Mouse (Mus musculus): ENCODE results near the gene Acoxl. TPM values are rescaled to one million over a fixed set of nuclear protein-coding genes. Genes with fewer than 3 reads are reported as not detected.
A peak's percentile ranks its signal among the peaks of the same experiment; 100 is the strongest.

Acoxl gene
- polyA plus RNA-seq, 1 experiment from 2014 or later, result not detected

DNA sequence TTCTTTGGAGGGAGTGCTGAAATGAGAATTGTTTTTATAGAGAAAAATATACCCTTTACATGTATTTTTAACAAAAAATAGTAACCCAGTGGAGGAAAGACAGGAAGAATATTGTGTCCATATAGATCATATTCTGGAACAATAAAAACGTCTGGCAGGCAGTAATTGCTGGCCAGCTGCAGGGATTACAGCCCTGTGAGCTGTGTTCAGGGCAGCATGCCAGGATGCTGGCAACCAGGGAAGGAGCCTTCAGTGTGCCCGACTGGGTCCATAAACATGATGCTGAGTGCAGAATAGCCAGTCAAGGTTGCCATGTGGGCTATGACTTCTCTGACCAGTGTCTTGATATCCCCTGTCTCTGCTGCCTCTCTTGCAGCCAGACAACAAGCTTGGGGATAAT is 122.5 kb downstream of the Acoxl start:
- no peaks in the 10 kb centered on the region for H3K36me3 ChIP-seq (ENCODE audit: control insufficient read depth, insufficient read depth)
- 0 out of 2 replicates have a peak overlapping the region, but pooled peaks have one; percentile 8 for H3K9ac ChIP-seq (replicated peaks; ENCODE audit: low read depth, low read length)
- WGBS, result 3% methylated on average over 2 of the region's 2 CpGs
- ATAC-seq, result peak; percentile 62; the same call in 1 of the 2 replicates
- H3K4me3 ChIP-seq (replicated peaks; ENCODE audit: low read length), result no peak overlapping the region
- H3K4me2 ChIP-seq (ENCODE audit: low read length), result no peak overlapping the region
- peak overlapping the region; percentile 30; the same call in 1 of the 2 replicates for H3K27ac ChIP-seq (ENCODE audit: low read length)
- H3K4me1 ChIP-seq (replicated peaks; ENCODE audit: control insufficient read depth, insufficient read depth, low read length), result peaks cover 11% of the 10 kb centered on the region
- no peaks in the 10 kb centered on the region for H3K27me3 ChIP-seq (replicated peaks; ENCODE audit: control insufficient read depth, insufficient read depth, low read length)
- no peaks in the 10 kb centered on the region for H3K9me3 ChIP-seq (ENCODE audit: control insufficient read depth, low read length)

DNA sequence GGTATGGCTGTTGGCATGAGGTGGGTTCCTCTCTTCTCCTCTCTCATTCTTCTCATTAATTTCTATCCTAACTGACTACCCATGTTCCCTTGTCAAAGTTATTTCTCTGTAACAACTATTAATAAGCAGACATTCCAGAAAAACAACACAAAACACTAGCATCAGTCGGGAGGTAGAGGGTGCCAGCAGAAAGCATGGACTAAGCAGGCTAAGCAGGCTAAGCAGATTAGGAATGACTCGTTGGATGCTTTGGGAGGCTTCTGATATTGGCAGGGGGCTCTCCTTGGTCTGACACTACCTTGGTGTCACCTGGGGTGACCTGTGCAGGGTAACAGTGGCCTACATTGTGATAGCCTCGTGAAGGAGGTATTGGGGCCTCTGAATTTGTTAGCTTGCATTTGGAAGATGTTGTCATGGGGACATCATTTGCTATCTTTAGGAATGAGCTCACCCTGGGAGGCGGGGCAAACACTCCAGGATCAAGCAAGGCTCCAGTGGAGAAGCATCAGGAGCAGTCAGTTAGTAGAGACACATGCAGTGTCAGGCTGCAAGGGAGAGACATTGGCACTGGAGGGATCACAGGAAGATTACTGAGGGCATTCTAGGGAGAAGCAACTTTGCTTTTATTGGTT is 123.2 kb downstream of the Acoxl start:
- WGBS, result 36% methylated on average over 4 of the region's 4 CpGs
- no peak overlapping the region for H3K27ac ChIP-seq (ENCODE audit: low read length)
- H3K9ac ChIP-seq (replicated peaks; ENCODE audit: low read depth, low read length), result no peak overlapping the region

DNA sequence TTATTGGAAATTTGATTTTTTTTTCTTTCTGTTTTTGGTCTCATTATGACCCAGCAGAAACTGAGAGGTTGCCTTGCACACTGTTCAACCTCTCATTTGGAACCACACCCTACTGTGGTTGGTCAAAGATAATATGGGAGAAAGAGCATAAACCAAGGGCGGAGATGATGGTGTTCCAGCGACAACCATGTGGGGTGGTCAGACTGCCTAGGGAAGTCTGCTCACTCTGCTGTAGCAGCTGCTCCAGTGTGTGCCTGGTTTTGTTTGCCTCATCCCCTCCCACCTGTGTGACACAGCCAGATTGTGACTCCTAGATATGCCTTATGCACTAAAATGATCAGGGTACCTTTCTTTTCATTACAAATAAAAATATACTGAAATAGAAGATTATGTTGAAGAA is 130.3 kb downstream of the Acoxl start:
- Histone ChIP-seq H3K9me3 (ENCODE audit: control insufficient read depth, low read length) (no peaks in the 10 kb centered on the region), H3K27me3 (replicated peaks; ENCODE audit: control insufficient read depth, insufficient read depth, low read length) (no peaks in the 10 kb centered on the region), H3K27ac (ENCODE audit: low read length) (no peak overlapping the region), H3K4me2 (ENCODE audit: low read length) (no peak overlapping the region), H3K4me3 (replicated peaks; ENCODE audit: low read length) (no peak overlapping the region), H3K9ac (replicated peaks; ENCODE audit: low read depth, low read length) (no peak overlapping the region), H3K4me1 (replicated peaks; ENCODE audit: control insufficient read depth, insufficient read depth, low read length) (no peaks in the 10 kb centered on the region), H3K36me3 (ENCODE audit: control insufficient read depth, insufficient read depth) (no peaks in the 10 kb centered on the region)
- WGBS, result 98% methylated on average over 2 of the region's 2 CpGs
- no peak for ATAC-seq

More for the DNA sequence above, 123.2 kb downstream of the Acoxl start:
- Histone ChIP-seq H3K4me3 (replicated peaks; ENCODE audit: low read length) (no peak overlapping the region), H3K4me1 (replicated peaks; ENCODE audit: control insufficient read depth, insufficient read depth, low read length) (peaks cover 11% of the 10 kb centered on the region), H3K9me3 (ENCODE audit: control insufficient read depth, low read length) (no peaks in the 10 kb centered on the region), H3K36me3 (ENCODE audit: control insufficient read depth, insufficient read depth) (no peaks in the 10 kb centered on the region), H3K27me3 (replicated peaks; ENCODE audit: control insufficient read depth, insufficient read depth, low read length) (no peaks in the 10 kb centered on the region), H3K4me2 (ENCODE audit: low read length) (no peak overlapping the region)
- ATAC-seq, result no peak

GRCm38 (mm10) chr2:127976276-127976675 is 137.6 kb downstream of the Acoxl start:
- Histone ChIP-seq H3K9me3 (ENCODE audit: control insufficient read depth, low read length) (no peaks in the 10 kb centered on the region), H3K4me3 (replicated peaks; ENCODE audit: low read length) (no peak overlapping the region), H3K36me3 (ENCODE audit: control insufficient read depth, insufficient read depth) (no peaks in the 10 kb centered on the region), H3K9ac (replicated peaks; ENCODE audit: low read depth, low read length) (no peak overlapping the region), H3K27me3 (replicated peaks; ENCODE audit: control insufficient read depth, insufficient read depth, low read length) (no peaks in the 10 kb centered on the region), H3K27ac (ENCODE audit: low read length) (no peak overlapping the region), H3K4me1 (replicated peaks; ENCODE audit: control insufficient read depth, insufficient read depth, low read length) (no peaks in the 10 kb centered on the region), H3K4me2 (ENCODE audit: low read length) (no peak overlapping the region)
- WGBS, result 84% methylated on average over 1 of the region's 1 CpGs
- ATAC-seq, result no peak

DNA sequence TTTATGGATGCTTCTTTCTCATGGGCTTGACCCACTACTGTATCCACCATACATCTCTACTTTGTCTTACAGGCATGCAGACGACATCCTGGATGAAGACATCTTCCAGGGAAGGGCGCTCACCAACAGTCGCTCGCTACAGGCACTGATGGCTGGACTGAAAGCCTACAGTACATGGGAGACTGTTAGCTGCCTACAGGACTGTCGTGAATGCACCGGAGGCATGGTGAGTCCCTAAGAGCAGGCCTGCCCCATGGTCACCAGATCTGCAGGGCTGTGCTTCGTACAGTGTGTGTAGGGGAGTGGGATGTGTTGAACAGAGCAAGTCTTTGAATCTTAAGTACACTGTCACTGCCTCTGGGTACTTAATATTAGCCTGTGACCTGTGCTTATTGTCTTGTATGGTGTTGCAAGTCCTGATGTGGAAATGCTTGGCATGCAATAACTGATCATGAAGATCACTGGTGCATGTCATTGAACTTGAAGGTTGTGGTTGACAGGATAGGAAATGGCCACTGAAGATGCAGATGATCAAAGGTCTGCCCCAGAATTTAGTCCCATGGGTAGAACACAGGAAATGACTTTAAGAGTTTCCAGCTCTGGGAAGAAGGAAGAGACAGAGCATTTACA is 140.0 kb downstream of the Acoxl start:
- H3K9ac ChIP-seq (replicated peaks; ENCODE audit: low read depth, low read length), result no peak overlapping the region

DNA sequence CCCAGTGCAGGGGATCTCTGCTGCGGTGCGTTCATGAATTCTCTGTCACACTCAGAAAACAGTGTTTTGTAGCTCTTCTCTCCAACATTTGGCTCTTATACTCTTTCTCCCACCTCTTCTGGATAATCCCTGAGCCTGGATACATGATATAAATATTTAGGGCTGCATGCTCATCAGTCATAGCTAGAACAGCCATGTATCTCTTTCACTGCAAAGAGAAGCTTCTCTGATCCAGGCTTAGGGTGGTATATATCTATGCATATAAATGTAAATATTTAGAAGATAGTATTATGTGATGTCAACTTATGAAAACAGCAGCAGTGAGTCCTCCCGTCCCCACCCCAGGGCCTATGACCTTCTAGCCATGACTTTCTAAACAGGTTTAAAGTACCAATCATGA is 143.9 kb downstream of the Acoxl start:
- Histone ChIP-seq H3K36me3 (ENCODE audit: control insufficient read depth, insufficient read depth) (no peaks in the 10 kb centered on the region), H3K9me3 (ENCODE audit: control insufficient read depth, low read length) (no peaks in the 10 kb centered on the region), H3K4me1 (replicated peaks; ENCODE audit: control insufficient read depth, insufficient read depth, low read length) (no peaks in the 10 kb centered on the region), H3K27ac (ENCODE audit: low read length) (no peak overlapping the region), H3K4me2 (ENCODE audit: low read length) (no peak overlapping the region), H3K4me3 (replicated peaks; ENCODE audit: low read length) (no peak overlapping the region), H3K9ac (replicated peaks; ENCODE audit: low read depth, low read length) (no peak overlapping the region), H3K27me3 (replicated peaks; ENCODE audit: control insufficient read depth, insufficient read depth, low read length) (no peaks in the 10 kb centered on the region)
- WGBS, result 94% methylated on average over 3 of the region's 3 CpGs
- ATAC-seq, result no peak

More for the DNA sequence above, 140.0 kb downstream of the Acoxl start:
- Histone ChIP-seq H3K27me3 (replicated peaks; ENCODE audit: control insufficient read depth, insufficient read depth, low read length) (no peaks in the 10 kb centered on the region), H3K9me3 (ENCODE audit: control insufficient read depth, low read length) (no peaks in the 10 kb centered on the region), H3K4me3 (replicated peaks; ENCODE audit: low read length) (no peak overlapping the region), H3K36me3 (ENCODE audit: control insufficient read depth, insufficient read depth) (no peaks in the 10 kb centered on the region), H3K4me1 (replicated peaks; ENCODE audit: control insufficient read depth, insufficient read depth, low read length) (no peaks in the 10 kb centered on the region), H3K27ac (ENCODE audit: low read length) (no peak overlapping the region), H3K4me2 (ENCODE audit: low read length) (no peak overlapping the region)
- no peak for ATAC-seq
- WGBS, result 91% methylated on average over 7 of the region's 7 CpGs

DNA sequence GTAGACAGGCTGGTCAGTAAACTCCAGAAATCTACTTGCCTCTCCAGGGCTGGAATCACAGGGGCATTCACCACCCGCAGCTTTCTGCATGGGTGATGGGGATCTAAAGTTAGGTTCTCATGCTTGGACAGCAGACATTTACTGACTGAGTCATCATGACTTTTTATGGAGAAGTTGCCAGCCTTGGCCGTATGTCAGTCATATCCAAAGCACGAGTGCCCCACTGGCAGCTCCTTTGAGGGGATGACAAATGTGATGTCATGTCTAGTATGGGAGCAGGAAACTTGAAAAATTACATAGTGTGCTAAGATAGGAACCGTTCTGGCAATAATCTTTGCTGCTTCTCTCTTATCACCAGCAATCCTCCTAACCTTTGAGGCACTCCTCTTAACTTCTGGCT is 144.6 kb downstream of the Acoxl start:
- H3K9ac ChIP-seq (replicated peaks; ENCODE audit: low read depth, low read length), result no peak overlapping the region
- ATAC-seq, result no peak
- H3K9me3 ChIP-seq (ENCODE audit: control insufficient read depth, low read length), result no peaks in the 10 kb centered on the region
- H3K4me3 ChIP-seq (replicated peaks; ENCODE audit: low read length), result no peak overlapping the region
- no peaks in the 10 kb centered on the region for H3K36me3 ChIP-seq (ENCODE audit: control insufficient read depth, insufficient read depth)
- H3K27ac ChIP-seq (ENCODE audit: low read length), result no peak overlapping the region
- H3K4me1 ChIP-seq (replicated peaks; ENCODE audit: control insufficient read depth, insufficient read depth, low read length), result no peaks in the 10 kb centered on the region
- no peaks in the 10 kb centered on the region for H3K27me3 ChIP-seq (replicated peaks; ENCODE audit: control insufficient read depth, insufficient read depth, low read length)
- H3K4me2 ChIP-seq (ENCODE audit: low read length), result no peak overlapping the region
- 90% methylated on average over 4 of the region's 4 CpGs for WGBS

DNA sequence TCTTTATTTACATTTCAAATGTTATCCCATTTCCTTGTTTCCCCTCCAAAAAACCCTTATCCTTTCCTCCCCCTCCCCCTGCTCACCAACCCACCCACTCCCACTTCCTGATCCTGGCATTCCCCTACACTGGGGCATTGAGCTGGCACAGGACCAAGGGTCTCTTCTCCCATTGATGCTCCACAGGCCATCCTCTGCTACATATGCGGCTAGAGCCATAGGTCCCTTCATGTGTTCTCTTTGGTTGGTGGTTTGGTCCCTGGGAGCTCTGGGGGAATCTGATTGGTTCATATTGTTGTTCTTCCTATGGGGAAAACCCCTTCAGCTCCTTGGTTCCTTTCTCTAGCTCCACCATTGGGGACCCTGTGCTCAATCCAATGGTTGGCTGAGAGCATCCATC is 145.3 kb downstream of the Acoxl start:
- Histone ChIP-seq H3K9ac (replicated peaks; ENCODE audit: low read depth, low read length) (no peak overlapping the region), H3K27me3 (replicated peaks; ENCODE audit: control insufficient read depth, insufficient read depth, low read length) (no peaks in the 10 kb centered on the region), H3K4me2 (ENCODE audit: low read length) (no peak overlapping the region), H3K9me3 (ENCODE audit: control insufficient read depth, low read length) (no peaks in the 10 kb centered on the region), H3K4me1 (replicated peaks; ENCODE audit: control insufficient read depth, insufficient read depth, low read length) (no peaks in the 10 kb centered on the region), H3K4me3 (replicated peaks; ENCODE audit: low read length) (no peak overlapping the region), H3K27ac (ENCODE audit: low read length) (no peak overlapping the region), H3K36me3 (ENCODE audit: control insufficient read depth, insufficient read depth) (no peaks in the 10 kb centered on the region)
- ATAC-seq, result no peak
- WGBS, result 92% methylated on average over 1 of the region's 1 CpGs

- Histone ChIP-seq H3K9me3 (ENCODE audit: control insufficient read depth, low read length) (no peaks in the 10 kb centered on the region), H3K4me1 (replicated peaks; ENCODE audit: control insufficient read depth, insufficient read depth, low read length) (no peaks in the 10 kb centered on the region), H3K4me3 (replicated peaks; ENCODE audit: low read length) (no peak overlapping the region), H3K27ac (ENCODE audit: low read length) (no peak overlapping the region), H3K4me2 (ENCODE audit: low read length) (no peak overlapping the region), H3K9ac (replicated peaks; ENCODE audit: low read depth, low read length) (no peak overlapping the region), H3K27me3 (replicated peaks; ENCODE audit: control insufficient read depth, insufficient read depth, low read length) (no peaks in the 10 kb centered on the region), H3K36me3 (ENCODE audit: control insufficient read depth, insufficient read depth) (no peaks in the 10 kb centered on the region)
- no peak for ATAC-seq
- 41% methylated on average over 4 of the region's 4 CpGs for WGBS
These were observed 149.0 kb downstream of the Acoxl start for GRCm38 (mm10) chr2:127987706-127988105.

All from forebrain, embryonic 16.5 days (tissue).